8 mouse cellular contexts compared by ENCODE assay signal in genomic region chr9:21287571-21288402, GRCm38 (mm10). TPM values are rescaled to one million over a fixed set of nuclear protein-coding genes. Genes with fewer than 3 reads are reported as not detected.
A peak's percentile ranks its signal among the peaks of the same experiment; 100 is the strongest.
DNase-seq lines count a peak whose midpoint lies in the region; ATAC-seq lines count a peak whose summit lies in the region.

Gene Kri1 (minus strand): TSS chr9:21287969.

- 1% methylated on average over 59 of the region's 59 CpGs for WGBS in hindbrain, embryonic 14.5 days

- peak within 1 kb of the TSS; percentile 72 for H3K4me2 ChIP-seq in hindbrain, embryonic 14.5 days (replicated peaks)

- peaks cover 26% of the 10 kb centered on the region for H3K36me3 ChIP-seq in hindbrain, embryonic 14.5 days (replicated peaks; ENCODE audit: control insufficient read depth, insufficient read depth)

- peak; percentile 99 for DNase-seq in R1 (ENCODE audit: low read depth, low spot score)
- peak; percentile 97 to 98 for DNase-seq in cerebellum, postnatal 25 days
- DNase-seq in frontal cortex, postnatal 25 days (ENCODE audit: low spot score in 2 of 2), result peak; percentile 89 to 92
- DNase-seq in hindbrain, embryonic 14.5 days (ENCODE audit: low spot score), result peak; percentile 96
- DNase-seq in layer of hippocampus, postnatal 36 days, result peak; percentile 96
- DNase-seq in lung, postnatal 36 days, result peak; percentile 100
- DNase-seq in retina, postnatal 1 day, result peak; percentile 99
- DNase-seq in urinary bladder, adult 18-20 months (ENCODE audit: low spot score in 2 of 2), result peak; percentile 97 to 99

- no peaks in the 10 kb centered on the region for H3K27me3 ChIP-seq in hindbrain, embryonic 14.5 days (ENCODE audit: control insufficient read depth, insufficient read depth, low read length)

- H3K4me1 ChIP-seq in hindbrain, embryonic 14.5 days (replicated peaks; ENCODE audit: control insufficient read depth, insufficient read depth, low read length), result peaks cover 33% of the 10 kb centered on the region

- peak within 1 kb of the TSS; percentile 87 for H3K27ac ChIP-seq in hindbrain, embryonic 14.5 days

- H3K9me3 ChIP-seq in hindbrain, embryonic 14.5 days (ENCODE audit: control insufficient read depth, low read length), result no peaks in the 10 kb centered on the region

- H3K9ac ChIP-seq in hindbrain, embryonic 14.5 days, result peak within 1 kb of the TSS; percentile 66

- peak within 1 kb of the TSS; percentile 51 for H3K4me3 ChIP-seq in hindbrain, embryonic 14.5 days (replicated peaks; ENCODE audit: low read length)

- ATAC-seq in hindbrain, embryonic 14.5 days (ENCODE audit: low FRiP score), result peak; percentile 82

RNA-seq across cellular contexts. Expression of gene Kri1, which starts in this region (rescaled TPM):
- 11.2 and 15.6 TPM in 2 replicates for polyA plus RNA-seq in hindbrain, embryonic 14.5 days (2014; fragmentation: Nextera tagmentation; extraction: Ambion mirVana)
- 10 to 100 TPM; 48.1 to 50.2 TPM for total RNA-seq in layer of hippocampus, postnatal 36 days (2021)

Comparison
In these comparisons a context has a peak if more than half of its experiments do, and no peak if none do; other contexts are left out.
1. Peak in every context shown above with its lines: DNase-seq, ATAC-seq, H3K4me3 ChIP-seq and H3K27ac ChIP-seq.